8 mouse cellular contexts compared by ENCODE assay signal in genomic region chr6:46961022-46961686, GRCm38 (mm10).
DNase-seq lines count a peak whose midpoint lies in the region.

No protein-coding gene starts in this region.

- no peak overlapping the region for H3K4me3 ChIP-seq in midbrain, embryonic 10.5 days

- no peaks in the 10 kb centered on the region for H3K4me1 ChIP-seq in midbrain, embryonic 10.5 days

- 37% methylated on average over 10 of the region's 10 CpGs for WGBS in midbrain, embryonic 10.5 days

- H3K27me3 ChIP-seq in midbrain, embryonic 10.5 days (ENCODE audit: low read depth, poor library complexity, severe bottlenecking), result no peaks in the 10 kb centered on the region
- H3K27me3 ChIP-seq in splenic B cell, adult 2 months (ENCODE audit: control insufficient read depth, insufficient read depth, low read length, poor library complexity, severe bottlenecking), result no peaks in the 10 kb centered on the region

- DNase-seq in ovary, postnatal 10 days (ENCODE audit: low spot score), result peak; percentile 33
- no peak for DNase-seq in ovary, adult 18-20 months (ENCODE audit: low spot score)
- DNase-seq in cerebellum, postnatal 14 days, result peak; percentile 90 to 92
- DNase-seq in frontal cortex, postnatal 14 days (ENCODE audit: low spot score in 2 of 2), result peak; percentile 38 to 71
- peak; percentile 16 for DNase-seq in kidney, adult 11 months
- DNase-seq in left cerebral cortex, postnatal 25 days (ENCODE audit: low spot score in 2 of 2), result peak; percentile 70 to 83
- peak; percentile 75 for DNase-seq in midbrain, embryonic 10.5 days (ENCODE audit: low spot score)
- peak; percentile 5 for DNase-seq in splenic B cell, adult 2 months (ENCODE audit: low read depth, low spot score)

- no peaks in the 10 kb centered on the region for H3K9me3 ChIP-seq in midbrain, embryonic 10.5 days (replicated peaks)

- H3K27ac ChIP-seq in midbrain, embryonic 10.5 days (replicated peaks), result no peak overlapping the region

- no peaks in the 10 kb centered on the region for H3K36me3 ChIP-seq in midbrain, embryonic 10.5 days
- H3K36me3 ChIP-seq in splenic B cell, adult 2 months (ENCODE audit: control insufficient read depth, insufficient read depth, low read length, poor library complexity, severe bottlenecking), result no peaks in the 10 kb centered on the region

- intact Hi-C loops in left cerebral cortex, postnatal 25 days (cut with DNase I), result loop anchor here (5.0 to 10.0 kb wide), 3 partner anchors 94 to 1896 kb away; no protein-coding TSS in a partner anchor
